Mouse (Mus musculus) brain, adult 2 months (tissue): Measurements from ENCODE around the gene Spata2l.
"Not testable (repeated sequence)": the region's sequence is repeated elsewhere in the genome, so short reads cannot be mapped to it uniquely, and the experiment has no call there.

ENCODE experiments used
- DNase-seq: peaks from one replicate; pipeline ENCODE4 v3.0.0; 2011; ENCODE audit warnings: low read depth, low spot score

The Spata2l gene

DNA sequence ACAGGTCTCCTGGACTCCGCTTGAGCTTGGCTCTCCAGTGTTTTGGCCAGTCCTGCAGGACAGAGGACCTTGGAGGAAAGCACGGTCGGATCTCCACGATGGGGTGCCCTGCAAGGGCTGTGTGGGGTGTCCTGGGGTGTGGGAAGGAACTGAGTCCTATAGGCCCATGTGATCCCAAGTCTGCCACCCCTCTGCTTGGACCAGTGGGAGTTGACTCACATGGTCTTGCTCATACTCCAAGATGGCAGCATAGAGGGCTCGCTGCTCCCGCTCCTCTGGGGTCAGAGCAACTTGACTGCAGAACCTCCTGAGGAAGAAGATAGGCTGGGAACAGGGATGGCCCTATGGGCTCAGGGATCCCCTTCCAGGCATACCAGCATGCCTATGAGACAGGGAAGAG is 11.7 kb upstream of the Spata2l start:
- DNase-seq, result no peak

GRCm38 (mm10) chr8:123245543-123245942 is 9.5 kb upstream of the Spata2l start:
- DNase-seq, result no peak

- no peak for DNase-seq
Measured at GRCm38 (mm10) chr8:123244382-123244781, 8.3 kb upstream of the Spata2l start.

DNA sequence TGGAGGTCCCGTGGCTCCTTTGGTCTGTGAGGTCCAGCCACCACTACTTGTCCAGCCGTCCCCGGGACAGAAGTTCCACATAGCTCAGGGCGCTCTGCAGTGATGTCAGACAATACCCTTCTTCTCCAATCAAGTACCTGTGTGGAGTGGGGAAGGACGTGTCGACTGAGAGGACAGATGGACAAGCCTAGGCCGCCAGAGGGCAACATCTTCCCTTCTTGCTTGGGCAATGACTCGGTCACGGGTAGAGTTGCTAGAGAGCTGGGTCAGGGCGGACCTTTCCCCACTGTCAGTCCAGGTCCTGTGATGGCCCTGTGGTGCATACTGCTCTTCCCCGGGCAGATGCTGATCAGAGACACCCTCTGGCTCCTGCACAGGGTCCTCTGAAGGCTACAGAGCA is 7.0 kb upstream of the Spata2l start:
- no peak for DNase-seq

DNA sequence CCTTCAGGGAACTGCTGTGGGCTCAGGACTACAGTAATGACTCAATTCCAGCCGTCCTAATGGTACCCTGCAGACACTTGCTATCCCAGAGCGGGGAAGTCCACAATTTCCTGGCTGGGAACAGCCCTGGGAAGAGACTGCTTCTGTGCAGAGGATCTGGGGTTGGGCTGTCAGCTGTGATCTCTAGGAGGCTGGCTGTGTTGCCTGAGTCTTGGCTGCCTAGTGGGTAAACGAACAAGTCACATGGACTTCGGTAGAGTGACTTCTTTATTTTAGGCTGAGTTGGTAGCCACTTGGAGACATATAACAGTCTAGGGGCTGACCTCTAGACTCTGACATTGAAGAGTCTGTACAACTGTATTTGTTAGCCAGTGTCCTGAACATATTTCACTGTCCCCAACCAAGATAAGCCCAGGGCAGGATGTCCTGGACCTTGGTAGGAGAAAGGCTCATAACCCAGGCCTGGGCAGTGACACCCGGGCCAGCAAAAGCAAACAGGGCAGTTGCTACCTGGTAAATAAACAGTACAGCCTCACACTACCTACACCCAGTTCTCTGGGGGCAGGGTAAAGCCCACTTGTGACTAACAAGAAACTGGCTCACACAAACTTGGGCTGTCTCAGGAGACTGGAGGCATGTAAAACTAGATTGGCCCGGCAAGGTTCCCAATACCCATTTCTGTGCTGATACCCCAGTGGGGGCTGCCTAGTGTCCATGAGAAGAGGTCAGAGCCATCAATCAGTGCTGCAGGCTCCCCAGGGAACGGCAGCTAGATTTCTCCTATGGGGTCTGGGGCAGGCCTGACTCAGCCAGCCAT is 6.3 kb upstream of the Spata2l start:
- DNase-seq, result no peak

GRCm38 (mm10) chr8:123239398-123239797 is 3.4 kb upstream of the Spata2l start:
- DNase-seq, result no peak

GRCm38 (mm10) chr8:123234918-123235519 is 1.0 kb downstream of the Spata2l start:
- DNase-seq, result peak; percentile 93

DNA sequence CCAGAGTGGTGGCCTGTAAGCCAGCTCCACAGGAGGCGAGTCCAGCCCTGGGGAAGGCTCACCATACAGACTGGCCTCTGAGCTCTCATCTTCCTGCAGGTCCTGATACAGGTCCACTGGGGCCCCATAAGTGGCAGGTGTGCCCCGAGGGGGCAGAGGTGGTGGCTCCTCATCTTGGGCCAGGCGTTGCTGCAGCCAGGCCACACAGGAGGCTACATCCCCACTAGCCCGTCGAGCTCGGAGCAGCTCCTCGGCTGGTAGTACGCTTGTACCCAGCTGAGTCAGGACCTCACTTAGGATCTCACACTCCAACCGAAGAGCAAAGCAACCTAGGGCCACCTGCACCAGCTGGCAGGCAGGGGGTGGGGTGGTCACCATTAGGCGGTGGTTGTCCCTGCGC is 2.3 kb downstream of the Spata2l start:
- no peak for DNase-seq

- DNase-seq, result no peak
Measured at GRCm38 (mm10) chr8:123233300-123233699, 2.7 kb downstream of the Spata2l start.

DNA sequence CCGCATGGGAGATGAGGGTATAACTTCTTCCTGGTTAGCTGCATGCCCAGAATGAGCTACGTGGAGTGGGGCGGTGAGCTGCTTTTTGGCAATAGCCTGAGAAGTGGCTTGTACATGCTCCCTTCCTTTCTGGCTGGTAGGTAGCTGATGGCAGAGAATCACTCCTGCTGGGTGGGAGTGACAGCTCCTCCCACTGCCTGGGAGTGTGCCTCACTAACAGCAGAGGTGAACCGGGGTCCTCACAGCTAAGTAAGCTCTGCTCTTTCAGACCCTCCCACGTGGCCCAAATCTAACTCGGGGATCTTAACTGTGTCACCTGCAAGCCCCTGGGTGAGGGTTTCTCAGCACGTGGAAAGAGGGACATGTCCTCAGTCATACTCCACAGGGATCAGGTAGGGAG is 3.5 kb downstream of the Spata2l start:
- peak; percentile 63 for DNase-seq

GRCm38 (mm10) chr8:123231742-123232141 is 4.3 kb downstream of the Spata2l start:
- no peak for DNase-seq

DNA sequence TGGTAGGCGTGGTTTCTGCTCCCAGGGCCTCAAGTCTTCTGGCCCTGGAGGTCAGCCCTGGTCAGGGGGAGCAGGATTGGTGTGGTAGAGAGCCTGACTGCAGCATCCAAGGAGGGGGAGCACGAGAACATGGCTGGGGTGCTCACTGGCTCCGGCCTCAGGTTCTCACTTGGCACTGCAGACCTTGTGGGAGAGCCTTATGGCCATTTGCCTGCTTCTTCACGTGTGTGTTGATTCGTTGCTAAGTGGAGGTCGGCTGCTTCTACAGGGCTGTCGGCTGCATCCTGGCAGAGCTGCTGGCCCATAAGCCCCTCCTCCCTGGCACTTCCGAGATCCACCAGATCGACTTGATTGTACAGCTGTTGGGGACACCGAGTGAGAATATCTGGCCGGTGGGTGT is 5.7 kb downstream of the Spata2l start:
- not testable (repeated sequence) for DNase-seq

DNA sequence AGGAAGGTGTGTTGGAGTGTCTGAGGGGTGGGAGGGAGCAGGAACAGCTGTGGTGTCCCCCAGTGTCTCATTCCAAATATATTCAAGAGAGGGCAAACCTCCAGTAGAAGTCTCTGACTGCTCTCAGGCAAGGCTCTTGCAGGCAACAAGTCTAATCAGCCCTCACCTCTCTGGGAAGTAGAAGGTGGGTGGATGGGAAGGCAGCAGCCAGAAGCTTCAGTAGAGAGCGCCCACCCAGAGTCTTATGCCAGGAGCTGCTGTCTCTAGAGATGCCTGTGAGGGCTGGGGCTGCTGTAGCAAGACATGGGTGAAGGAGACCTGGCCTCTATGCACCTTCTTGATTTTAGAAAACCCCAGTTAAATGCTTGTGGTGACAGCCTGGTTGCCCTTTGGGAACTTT is 7.6 kb downstream of the Spata2l start:
- peak; percentile 80 for DNase-seq

GRCm38 (mm10) chr8:123224278-123225266 is 11.5 kb downstream of the Spata2l start, which contains the start of gene Cdk10:
Gene Cdk10, plus strand, starts transcription at chr8:123224842.
- peak; percentile 98 for DNase-seq

GRCm38 (mm10) chr8:123220917-123221316 is 15.1 kb downstream of the Spata2l start:
- no peak for DNase-seq

GRCm38 (mm10) chr8:123215430-123215829 is 20.6 kb downstream of the Spata2l start:
- DNase-seq, result no peak

DNA sequence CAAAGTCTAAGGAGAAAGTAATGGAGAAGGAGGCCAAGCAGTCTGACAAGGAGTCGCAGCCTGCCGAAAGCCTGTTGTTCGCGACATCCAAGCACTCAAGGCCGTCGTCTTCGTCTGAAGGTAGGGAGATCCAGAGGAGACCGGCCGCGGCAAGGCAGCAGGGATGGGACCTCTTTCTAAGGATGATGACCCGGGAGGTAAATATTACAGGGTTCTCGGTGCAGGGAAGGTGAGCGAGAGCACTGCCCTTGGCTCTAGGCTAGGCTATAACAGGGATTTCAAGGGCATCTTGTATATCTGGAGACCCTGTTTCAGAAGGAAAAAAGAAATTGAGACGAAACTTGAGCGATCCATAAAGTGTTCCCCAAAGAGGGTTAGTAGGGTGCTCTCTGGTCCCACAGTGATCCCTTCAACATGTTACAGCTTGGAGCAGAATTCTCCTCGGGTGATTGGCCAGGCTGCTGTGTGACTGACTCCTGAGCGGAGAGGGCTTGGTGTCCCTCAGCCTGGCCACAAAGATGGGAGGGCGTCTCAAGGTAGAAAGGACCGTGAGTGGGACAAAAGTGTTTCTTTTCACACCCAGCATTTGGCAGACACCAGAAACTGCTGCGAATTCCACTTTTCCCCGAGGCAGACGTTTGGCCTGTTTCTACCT is 22.8 kb downstream of the Spata2l start:
- DNase-seq, result no peak

DNA sequence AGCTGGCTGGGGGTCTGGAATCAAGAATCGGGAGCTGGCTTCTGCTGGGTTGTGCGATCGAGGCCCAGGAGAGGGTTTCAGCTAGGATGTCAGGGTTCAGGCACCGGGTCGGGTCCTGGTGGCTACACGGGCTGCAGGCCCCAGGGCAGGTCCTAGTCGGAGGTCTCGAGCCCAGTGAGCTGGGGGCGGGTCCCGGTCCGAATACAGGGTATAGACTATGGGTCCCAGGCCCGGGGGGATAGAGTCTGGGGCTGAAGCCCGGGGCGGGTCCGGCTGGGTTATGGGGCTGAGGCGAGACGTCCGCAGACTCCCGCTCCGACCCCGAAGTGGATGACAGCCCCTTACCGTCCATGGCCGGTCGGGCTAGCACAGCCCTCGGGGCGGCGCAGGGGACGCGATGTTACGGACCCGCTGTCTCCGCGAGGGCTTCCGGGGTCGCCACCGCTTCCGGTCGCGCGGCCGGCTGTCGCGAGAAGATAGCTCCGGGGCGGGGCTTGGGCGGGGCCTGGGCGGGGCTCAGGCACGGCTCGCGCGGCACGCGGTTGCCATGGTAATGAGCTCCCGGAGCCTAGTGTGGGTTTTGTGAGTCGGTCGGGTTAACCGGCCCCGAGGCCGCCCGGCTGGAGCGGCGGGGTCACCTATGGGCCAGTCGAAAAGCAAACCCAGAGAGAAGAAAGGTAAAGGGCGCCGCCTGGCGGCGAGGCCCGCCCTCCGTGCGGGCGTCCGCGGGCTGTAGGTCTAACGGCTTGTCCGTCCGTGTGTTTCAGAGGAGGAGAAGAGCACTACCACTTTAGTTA is 23.5 kb downstream of the Spata2l start, which contains the start of the genes Chmp1a and Spata33:
Gene Chmp1a, minus strand, starts transcription at position 443 of the 797 bp plus-strand sequence.
Gene Spata33, plus strand, starts transcription at position 512 of the 797 bp plus-strand sequence.
- DNase-seq, result peak; percentile 93

- DNase-seq, result no peak
Measured at GRCm38 (mm10) chr8:123211876-123212275, 24.2 kb downstream of the Spata2l start.

DNA sequence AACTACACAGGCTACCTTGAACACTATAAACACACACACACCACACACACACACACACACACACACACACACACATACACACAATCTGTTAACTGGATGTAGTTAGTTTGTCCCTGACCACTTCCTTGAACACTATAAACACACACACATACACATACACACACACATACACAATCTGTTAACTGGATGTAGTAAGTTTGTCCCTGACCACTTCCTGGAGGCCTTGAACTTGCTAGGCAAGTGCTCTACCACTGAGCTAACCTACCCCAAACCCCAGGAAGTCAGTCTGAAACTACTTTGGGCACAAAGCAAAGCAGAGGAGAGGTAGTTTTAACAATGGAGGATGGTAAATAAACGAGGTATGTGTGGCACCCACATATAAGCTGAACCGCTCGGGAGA is 32.5 kb downstream of the Spata2l start:
- no peak for DNase-seq
